Mouse (Mus musculus) lung, adult 10 weeks (tissue): Measurements from ENCODE around the gene Il13ra1. TPM values are rescaled to one million over a fixed set of nuclear protein-coding genes. Genes with fewer than 3 reads are reported as not detected.

Experiments used
- polyA plus RNA-seq: library from polyadenylated mRNA; stranded (reverse); fragments of 350-450 nt; fragmentation: Illumina TruSeq; extraction: RNeasy Lipid Tissue Mini Kit (QIAGEN cat#74804); gene quantifications from one replicate; pipeline ENCODE4 v1.2.3, GENCODE M21; 2014; ENCODE audit warnings: low read depth, low replicate concordance; ENCODE audit not compliant: insufficient read depth

Gene Il13ra1
- polyA plus RNA-seq: 22.2 TPM

DNA sequence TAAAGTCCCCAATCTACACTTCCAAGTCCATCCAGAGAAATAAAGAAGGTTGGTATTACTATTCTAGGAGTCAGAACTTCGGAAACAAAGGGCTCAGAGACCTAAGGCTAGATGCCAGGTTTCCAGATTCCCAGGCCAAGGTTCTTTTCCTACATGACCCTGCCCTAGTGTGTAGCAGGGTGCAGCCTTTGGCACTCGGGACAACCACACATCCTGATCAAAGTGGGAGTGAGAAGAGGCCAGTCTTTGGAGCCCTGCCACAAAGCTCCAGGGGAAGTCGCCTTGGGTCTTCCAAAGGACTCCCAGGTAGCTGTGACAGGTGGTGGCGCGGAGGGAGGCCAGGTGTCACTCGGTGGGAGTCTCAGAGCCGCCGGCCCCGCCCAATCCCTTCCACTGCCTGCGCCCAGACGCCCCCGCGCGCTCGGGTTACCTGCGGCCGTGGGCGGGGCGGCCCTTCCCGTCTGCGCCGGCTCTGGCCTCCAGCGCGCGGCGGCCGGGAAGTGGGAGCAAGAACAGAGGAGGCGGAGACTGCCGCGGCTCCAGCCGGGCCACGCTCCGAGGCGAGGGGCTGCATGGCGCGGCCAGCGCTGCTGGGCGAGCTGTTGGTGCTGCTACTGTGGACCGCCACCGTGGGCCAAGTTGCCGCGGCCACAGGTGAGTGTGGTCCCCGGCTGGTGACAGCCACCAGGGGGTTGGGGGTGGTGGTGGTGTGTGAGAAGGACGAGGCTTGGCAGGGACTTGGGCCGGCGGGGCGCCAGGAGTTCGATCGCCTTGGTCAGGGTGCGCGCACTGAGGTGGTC, at the start of gene Il13ra1:
Gene Il13ra1, plus strand, starts transcription at position 489 of the 800 bp plus-strand sequence.

DNA sequence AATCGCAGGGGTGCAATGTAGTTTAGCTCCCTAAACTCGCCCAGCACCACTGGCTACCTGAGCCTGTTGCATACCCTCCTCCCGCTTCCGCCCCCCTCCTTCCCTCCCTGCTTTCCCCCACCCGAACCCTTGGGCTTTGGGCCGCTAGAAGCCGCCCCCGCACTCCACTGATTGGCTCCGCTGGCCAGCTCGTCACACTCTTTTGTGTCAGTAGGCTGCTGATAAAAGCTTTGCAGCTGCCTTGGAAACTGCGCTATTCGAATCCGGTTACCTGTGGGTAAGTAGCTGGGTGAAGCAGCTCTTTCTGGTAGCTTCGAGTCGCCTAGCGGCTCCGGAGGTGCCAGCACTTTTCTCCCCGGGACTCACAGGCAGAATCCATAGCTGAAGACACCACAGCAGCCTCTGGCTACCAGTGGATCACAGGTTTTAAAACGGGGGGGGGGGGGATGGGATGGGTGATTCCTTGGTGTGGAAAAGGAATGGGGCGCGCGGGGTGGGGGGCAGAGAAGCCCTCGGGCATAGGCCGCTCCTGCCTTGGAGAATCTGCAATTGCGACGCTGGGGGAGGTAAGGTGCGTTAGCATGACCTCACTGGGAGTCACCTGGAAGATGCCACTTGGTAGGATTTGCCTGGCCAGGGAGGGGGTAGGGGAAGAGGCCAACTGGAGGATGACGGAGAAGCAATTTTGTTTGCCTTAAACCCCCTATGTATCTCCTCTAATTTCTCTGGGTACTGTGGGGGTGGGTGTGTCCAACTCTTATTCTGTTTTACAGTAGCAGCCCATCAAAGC, 84.0 kb downstream of the Il13ra1 start, which contains the start of gene Zcchc12:
Gene Zcchc12, plus strand, starts transcription at position 169 of the 790 bp plus-strand sequence.

Other genes starting within 250 kb of the Il13ra1 start
- 4.8 TPM for gene Dock11, start 223.3 kb upstream of the Il13ra1 start, polyA plus RNA-seq
- 0.33 TPM for gene Zcchc12, start 83.8 kb downstream of the Il13ra1 start, polyA plus RNA-seq
- 1.9 TPM for gene Lonrf3, start 216.2 kb downstream of the Il13ra1 start, polyA plus RNA-seq